Mouse (Mus musculus): ENCODE data around the gene Tcf25. TPM values are rescaled to one million over a fixed set of nuclear protein-coding genes. Genes with fewer than 3 reads are reported as not detected.

The Tcf25 gene
- polyA plus RNA-seq, 1 experiment from 2014 or later = 149 TPM

DNA sequence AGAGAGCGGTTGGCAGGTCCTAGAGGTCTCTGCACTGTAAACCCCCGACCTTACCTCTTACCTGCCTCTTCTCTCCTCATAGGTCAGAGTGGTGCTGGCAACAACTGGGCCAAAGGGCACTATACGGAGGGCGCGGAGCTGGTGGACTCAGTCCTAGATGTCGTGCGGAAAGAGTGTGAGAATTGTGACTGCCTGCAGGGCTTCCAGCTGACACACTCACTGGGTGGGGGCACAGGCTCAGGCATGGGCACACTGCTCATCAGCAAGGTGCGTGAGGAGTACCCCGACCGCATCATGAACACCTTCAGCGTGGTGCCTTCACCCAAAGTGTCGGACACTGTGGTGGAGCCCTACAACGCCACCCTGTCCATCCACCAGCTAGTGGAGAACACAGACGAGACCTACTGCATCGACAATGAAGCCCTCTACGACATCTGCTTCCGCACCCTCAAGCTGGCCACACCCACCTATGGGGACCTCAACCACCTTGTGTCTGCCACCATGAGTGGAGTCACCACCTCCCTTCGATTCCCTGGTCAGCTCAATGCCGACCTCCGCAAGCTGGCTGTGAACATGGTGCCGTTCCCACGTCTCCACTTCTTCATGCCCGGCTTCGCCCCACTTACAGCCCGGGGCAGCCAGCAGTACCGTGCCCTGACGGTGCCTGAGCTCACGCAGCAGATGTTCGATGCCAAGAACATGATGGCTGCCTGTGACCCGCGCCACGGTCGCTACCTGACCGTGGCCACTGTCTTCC is 47.1 kb downstream of the Tcf25 start:
- H3K4me3 ChIP-seq (ENCODE audit: low read length) = no peak overlapping the region
- no peaks in the 10 kb centered on the region for H3K36me3 ChIP-seq (ENCODE audit: control insufficient read depth, insufficient read depth, low read length)
- H3K27ac ChIP-seq (ENCODE audit: low read length) = no peak overlapping the region
- no peak overlapping the region for H3K4me2 ChIP-seq (ENCODE audit: low read depth, low read length)
- no peak overlapping the region for H3K9ac ChIP-seq (ENCODE audit: low read length)
- no peaks in the 10 kb centered on the region for H3K27me3 ChIP-seq (ENCODE audit: control insufficient read depth, insufficient read depth, low read depth, low read length)
- ATAC-seq (ENCODE audit: low read depth) = no peak
- peaks cover 4% of the 10 kb centered on the region; the same call in 1 of the 2 replicates for H3K9me3 ChIP-seq (ENCODE audit: control insufficient read depth, low read length)
- no peaks in the 10 kb centered on the region for H3K4me1 ChIP-seq (replicated peaks; ENCODE audit: control insufficient read depth, insufficient read depth, low read length)
- WGBS = 89% methylated on average over 34 of the region's 34 CpGs

GRCm38 (mm10) chr8:123421325-123421724 is 47.8 kb downstream of the Tcf25 start:
- Histone ChIP-seq H3K27me3 (ENCODE audit: control insufficient read depth, insufficient read depth, low read depth, low read length) (no peaks in the 10 kb centered on the region), H3K9me3 (ENCODE audit: control insufficient read depth, low read length) (peaks cover 6% of the 10 kb centered on the region), H3K27ac (ENCODE audit: low read length) (no peak overlapping the region), H3K9ac (ENCODE audit: low read length) (no peak overlapping the region), H3K4me3 (ENCODE audit: low read length) (no peak overlapping the region), H3K4me1 (replicated peaks; ENCODE audit: control insufficient read depth, insufficient read depth, low read length) (no peaks in the 10 kb centered on the region), H3K36me3 (ENCODE audit: control insufficient read depth, insufficient read depth, low read length) (no peaks in the 10 kb centered on the region), H3K4me2 (ENCODE audit: low read depth, low read length) (no peak overlapping the region)
- 81% methylated on average over 19 of the region's 19 CpGs for WGBS
- no peak for ATAC-seq (ENCODE audit: low read depth)

- H3K4me3 ChIP-seq (ENCODE audit: low read length) = peak overlapping the region; percentile 31
- WGBS = 5% methylated on average over 17 of the region's 17 CpGs
- H3K4me1 ChIP-seq (replicated peaks; ENCODE audit: control insufficient read depth, insufficient read depth, low read length) = no peaks in the 10 kb centered on the region
- no peak overlapping the region for H3K27ac ChIP-seq (ENCODE audit: low read length)
- no peak overlapping the region for H3K9ac ChIP-seq (ENCODE audit: low read length)
- H3K4me2 ChIP-seq (ENCODE audit: low read depth, low read length) = peak overlapping the region; percentile 50
- H3K9me3 ChIP-seq (ENCODE audit: control insufficient read depth, low read length) = peaks cover 14% of the 10 kb centered on the region
- no peaks in the 10 kb centered on the region for H3K36me3 ChIP-seq (ENCODE audit: control insufficient read depth, insufficient read depth, low read length)
- ATAC-seq (ENCODE audit: low read depth) = peak; percentile 70
- H3K27me3 ChIP-seq (ENCODE audit: control insufficient read depth, insufficient read depth, low read depth, low read length) = no peaks in the 10 kb centered on the region
Measured at GRCm38 (mm10) chr8:123422056-123422780, 48.7 kb downstream of the Tcf25 start.

GRCm38 (mm10) chr8:123422781-123423159 is 49.2 kb downstream of the Tcf25 start:
- Histone ChIP-seq H3K27ac (ENCODE audit: low read length) (no peak overlapping the region), H3K27me3 (ENCODE audit: control insufficient read depth, insufficient read depth, low read depth, low read length) (no peaks in the 10 kb centered on the region), H3K36me3 (ENCODE audit: control insufficient read depth, insufficient read depth, low read length) (no peaks in the 10 kb centered on the region), H3K4me1 (replicated peaks; ENCODE audit: control insufficient read depth, insufficient read depth, low read length) (no peaks in the 10 kb centered on the region), H3K9ac (ENCODE audit: low read length) (no peak overlapping the region), H3K9me3 (ENCODE audit: control insufficient read depth, low read length) (peaks cover 20% of the 10 kb centered on the region), H3K4me3 (ENCODE audit: low read length) (no peak overlapping the region), H3K4me2 (ENCODE audit: low read depth, low read length) (peak overlapping the region; percentile 50; the same call in 1 of the 2 replicates)
- ATAC-seq (ENCODE audit: low read depth) = no peak
- 15% methylated on average over 3 of the region's 3 CpGs for WGBS

GRCm38 (mm10) chr8:123423441-123423840 is 49.9 kb downstream of the Tcf25 start, which contains the start of gene Def8:
TSS of gene Def8 (plus strand) at chr8:123423527.
- H3K4me1 ChIP-seq (replicated peaks; ENCODE audit: control insufficient read depth, insufficient read depth, low read length) = no peaks in the 10 kb centered on the region
- peak within 1 kb of the TSS; percentile 31 for H3K4me3 ChIP-seq (ENCODE audit: low read length)
- 63% methylated on average over 7 of the region's 7 CpGs for WGBS
- no peak within 1 kb of the TSS for H3K27ac ChIP-seq (ENCODE audit: low read length)
- no peak for ATAC-seq (ENCODE audit: low read depth)
- no peaks in the 10 kb centered on the region for H3K27me3 ChIP-seq (ENCODE audit: control insufficient read depth, insufficient read depth, low read depth, low read length)
- no peaks in the 10 kb centered on the region for H3K36me3 ChIP-seq (ENCODE audit: control insufficient read depth, insufficient read depth, low read length)
- no peak within 1 kb of the TSS for H3K9ac ChIP-seq (ENCODE audit: low read length)
- peaks cover 27% of the 10 kb centered on the region for H3K9me3 ChIP-seq (ENCODE audit: control insufficient read depth, low read length)
- peak within 1 kb of the TSS; percentile 50 for H3K4me2 ChIP-seq (ENCODE audit: low read depth, low read length)

- WGBS = 94% methylated on average over 27 of the region's 27 CpGs
- peaks cover 46% of the 10 kb centered on the region for H3K9me3 ChIP-seq (ENCODE audit: control insufficient read depth, low read length)
- no peak for ATAC-seq (ENCODE audit: low read depth)
Measured at GRCm38 (mm10) chr8:123426511-123427509, 53.3 kb downstream of the Tcf25 start.

DNA sequence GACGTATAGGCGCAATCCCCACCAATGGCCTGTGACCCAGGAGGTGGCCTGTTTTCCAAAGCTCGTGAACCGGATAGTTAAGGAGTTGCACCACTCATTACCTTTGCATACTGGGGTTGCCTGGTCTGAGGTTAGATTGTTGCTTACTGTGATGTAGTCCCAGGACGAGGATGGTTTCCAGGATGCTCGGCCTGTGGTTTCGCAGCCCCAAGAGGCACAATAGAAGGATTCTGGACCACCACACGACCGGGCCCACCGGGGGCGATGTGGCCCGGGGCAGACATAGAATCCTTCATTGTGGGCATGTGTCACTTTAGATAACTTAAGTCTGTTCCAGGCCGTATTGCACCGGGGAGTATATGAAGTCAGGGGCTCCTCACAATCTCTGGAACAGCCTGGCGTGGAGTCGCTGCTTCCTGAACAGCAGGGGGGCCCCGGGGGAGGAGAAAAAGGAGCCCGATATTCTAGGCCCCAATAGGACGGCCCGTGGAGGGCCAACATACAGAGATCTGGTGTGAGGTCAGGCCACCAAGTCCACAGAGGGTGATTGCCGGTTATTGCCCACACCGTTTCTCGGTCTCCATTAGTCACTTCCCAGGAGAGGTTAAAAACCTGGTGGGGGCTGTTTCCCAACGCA is 54.2 kb downstream of the Tcf25 start:
- Histone ChIP-seq H3K27ac (ENCODE audit: low read length) (no peak overlapping the region), H3K9ac (ENCODE audit: low read length) (no peak overlapping the region), H3K4me3 (ENCODE audit: low read length) (no peak overlapping the region), H3K36me3 (ENCODE audit: control insufficient read depth, insufficient read depth, low read length) (no peaks in the 10 kb centered on the region), H3K9me3 (ENCODE audit: control insufficient read depth, low read length) (peaks cover 54% of the 10 kb centered on the region), H3K4me1 (replicated peaks; ENCODE audit: control insufficient read depth, insufficient read depth, low read length) (no peaks in the 10 kb centered on the region), H3K27me3 (ENCODE audit: control insufficient read depth, insufficient read depth, low read depth, low read length) (no peaks in the 10 kb centered on the region), H3K4me2 (ENCODE audit: low read depth, low read length) (no peak overlapping the region)
- 94% methylated on average over 24 of the region's 24 CpGs for WGBS
- no peak for ATAC-seq (ENCODE audit: low read depth)

More at GRCm38 (mm10) chr8:123426511-123427509, 53.3 kb downstream of the Tcf25 start:
- Histone ChIP-seq H3K4me1 (replicated peaks; ENCODE audit: control insufficient read depth, insufficient read depth, low read length) (no peaks in the 10 kb centered on the region), H3K27me3 (ENCODE audit: control insufficient read depth, insufficient read depth, low read depth, low read length) (no peaks in the 10 kb centered on the region), H3K4me2 (ENCODE audit: low read depth, low read length) (no peak overlapping the region), H3K36me3 (ENCODE audit: control insufficient read depth, insufficient read depth, low read length) (no peaks in the 10 kb centered on the region), H3K9ac (ENCODE audit: low read length) (no peak overlapping the region), H3K4me3 (ENCODE audit: low read length) (no peak overlapping the region), H3K27ac (ENCODE audit: low read length) (no peak overlapping the region)

DNA sequence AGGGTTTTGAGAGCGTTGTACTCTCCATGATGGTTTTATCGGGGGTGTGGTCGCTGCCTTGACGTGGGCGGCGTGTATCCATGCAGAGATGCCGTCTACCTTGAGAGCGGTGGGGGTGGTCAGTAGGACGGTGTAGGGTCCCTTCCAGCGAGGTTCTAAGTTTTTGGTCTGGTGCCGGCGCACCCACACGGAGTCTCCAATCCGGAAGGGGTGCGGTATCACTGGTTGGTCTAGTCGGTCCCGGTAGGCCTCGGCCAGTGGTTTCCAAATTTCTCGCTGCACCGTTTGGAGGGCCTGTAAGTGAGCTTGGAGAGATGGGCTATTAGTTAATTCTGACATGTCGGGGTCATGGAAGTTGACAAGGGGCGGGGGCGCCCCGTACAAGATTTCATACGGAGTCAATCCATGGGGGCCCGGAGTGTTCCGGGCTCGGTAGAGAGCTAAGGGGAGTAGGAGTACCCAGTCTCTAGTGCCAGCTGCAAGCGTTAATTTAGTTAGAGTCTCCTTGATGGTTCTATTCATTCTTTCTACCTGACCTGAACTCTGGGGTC is 54.9 kb downstream of the Tcf25 start:
- H3K4me3 ChIP-seq (ENCODE audit: low read length) = no peak overlapping the region
- no peaks in the 10 kb centered on the region for H3K4me1 ChIP-seq (replicated peaks; ENCODE audit: control insufficient read depth, insufficient read depth, low read length)
- no peaks in the 10 kb centered on the region for H3K27me3 ChIP-seq (ENCODE audit: control insufficient read depth, insufficient read depth, low read depth, low read length)
- H3K9me3 ChIP-seq (ENCODE audit: control insufficient read depth, low read length) = peaks cover 58% of the 10 kb centered on the region
- H3K36me3 ChIP-seq (ENCODE audit: control insufficient read depth, insufficient read depth, low read length) = no peaks in the 10 kb centered on the region
- no peak for ATAC-seq (ENCODE audit: low read depth)
- no peak overlapping the region for H3K27ac ChIP-seq (ENCODE audit: low read length)
- H3K4me2 ChIP-seq (ENCODE audit: low read depth, low read length) = no peak overlapping the region
- no peak overlapping the region for H3K9ac ChIP-seq (ENCODE audit: low read length)
- WGBS = 96% methylated on average over 29 of the region's 29 CpGs

Data from lung, embryonic 16.5 days (tissue).